Mouse (Mus musculus): Measurements from ENCODE around the gene Olfr437. TPM values are rescaled to one million over a fixed set of nuclear protein-coding genes. Genes with fewer than 3 reads are reported as not detected.

The Olfr437 gene
- polyA plus RNA-seq, 1 experiment from 2014 or later, result not detected

Other genes with a start within 250 kb of the Olfr437 start
- gene Olfr446, start 241.9 kb upstream of the Olfr437 start, polyA plus RNA-seq (2016; fragmentation: Nextera tagmentation; extraction: Ambion mirVana), result not detected in 2 replicates
- gene Olfr444, start 214.2 kb upstream of the Olfr437 start, polyA plus RNA-seq (2016; fragmentation: Nextera tagmentation; extraction: Ambion mirVana), result not detected in 2 replicates
- not detected in 2 replicates for gene Olfr441, start 56.9 kb upstream of the Olfr437 start, polyA plus RNA-seq (2016; fragmentation: Nextera tagmentation; extraction: Ambion mirVana)
- gene Olfr237-ps1, start 16.7 kb upstream of the Olfr437 start, polyA plus RNA-seq (2016; fragmentation: Nextera tagmentation; extraction: Ambion mirVana), result not detected in 2 replicates
- gene Olfr13, start 8.9 kb downstream of the Olfr437 start, polyA plus RNA-seq (2016; fragmentation: Nextera tagmentation; extraction: Ambion mirVana), result 0.05 TPM in 1 of 2 replicates, not detected in the other
- gene Olfr435, start 33.9 kb downstream of the Olfr437 start, polyA plus RNA-seq (2016; fragmentation: Nextera tagmentation; extraction: Ambion mirVana), result not detected in 2 replicates
- not detected in 2 replicates for gene Olfr434, start 49.7 kb downstream of the Olfr437 start, polyA plus RNA-seq (2016; fragmentation: Nextera tagmentation; extraction: Ambion mirVana)
- gene Olfr47, start 68.2 kb downstream of the Olfr437 start, polyA plus RNA-seq (2016; fragmentation: Nextera tagmentation; extraction: Ambion mirVana), result not detected in 2 replicates
- gene Arhgef5, start 102.3 kb downstream of the Olfr437 start, polyA plus RNA-seq (2016; fragmentation: Nextera tagmentation; extraction: Ambion mirVana), result 2.9 and 3.5 TPM in 2 replicates
- gene Nobox, start 146.3 kb downstream of the Olfr437 start, polyA plus RNA-seq (2016; fragmentation: Nextera tagmentation; extraction: Ambion mirVana), result not detected in 2 replicates

All from forebrain, embryonic 12.5 days (tissue).